Mouse (Mus musculus) spleen, adult 12 weeks (tissue): ENCODE measurements around the gene Galk1.

Experiments used
- DNase-seq: peaks from one replicate; pipeline ENCODE4 v3.0.0; 2022; ENCODE audit warnings: low spot score

Galk1 gene

GRCm38 (mm10) chr11:116010146-116010545 is 2.4 kb downstream of the Galk1 start:
- DNase-seq: no peak

GRCm38 (mm10) chr11:116009661-116010060 is 2.9 kb downstream of the Galk1 start:
- DNase-seq: no peak

DNA sequence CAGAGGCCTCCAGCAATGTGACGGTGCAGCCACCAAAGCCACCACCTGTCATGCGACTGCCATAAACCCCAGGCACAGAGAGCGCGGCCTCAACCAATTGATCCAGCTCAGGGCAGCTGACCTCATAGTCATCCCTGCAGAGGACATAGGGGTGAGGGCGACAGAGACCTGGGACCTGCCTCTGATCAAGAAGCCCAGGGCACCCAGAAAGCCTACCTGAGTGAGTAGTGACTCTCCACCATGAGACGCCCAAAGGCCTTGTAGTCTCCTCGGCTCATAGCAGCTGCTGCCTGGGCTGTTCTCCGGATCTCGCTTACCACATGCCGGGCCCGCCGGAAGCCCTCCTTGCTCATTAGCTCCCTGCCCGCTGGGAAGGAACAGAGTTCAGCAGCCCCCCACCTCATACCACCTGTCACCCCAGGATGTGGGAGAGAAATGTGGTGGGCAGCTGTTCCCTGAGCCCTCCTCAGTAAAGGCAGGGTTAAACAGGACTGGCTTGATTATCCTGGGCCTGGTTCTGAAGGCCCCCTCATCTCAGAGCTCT is 3.6 kb downstream of the Galk1 start:
- no peak for DNase-seq

GRCm38 (mm10) chr11:116008411-116008810 is 4.1 kb downstream of the Galk1 start:
- no peak for DNase-seq

- no peak for DNase-seq
Measured at GRCm38 (mm10) chr11:116007095-116007850, 5.2 kb downstream of the Galk1 start.

DNA sequence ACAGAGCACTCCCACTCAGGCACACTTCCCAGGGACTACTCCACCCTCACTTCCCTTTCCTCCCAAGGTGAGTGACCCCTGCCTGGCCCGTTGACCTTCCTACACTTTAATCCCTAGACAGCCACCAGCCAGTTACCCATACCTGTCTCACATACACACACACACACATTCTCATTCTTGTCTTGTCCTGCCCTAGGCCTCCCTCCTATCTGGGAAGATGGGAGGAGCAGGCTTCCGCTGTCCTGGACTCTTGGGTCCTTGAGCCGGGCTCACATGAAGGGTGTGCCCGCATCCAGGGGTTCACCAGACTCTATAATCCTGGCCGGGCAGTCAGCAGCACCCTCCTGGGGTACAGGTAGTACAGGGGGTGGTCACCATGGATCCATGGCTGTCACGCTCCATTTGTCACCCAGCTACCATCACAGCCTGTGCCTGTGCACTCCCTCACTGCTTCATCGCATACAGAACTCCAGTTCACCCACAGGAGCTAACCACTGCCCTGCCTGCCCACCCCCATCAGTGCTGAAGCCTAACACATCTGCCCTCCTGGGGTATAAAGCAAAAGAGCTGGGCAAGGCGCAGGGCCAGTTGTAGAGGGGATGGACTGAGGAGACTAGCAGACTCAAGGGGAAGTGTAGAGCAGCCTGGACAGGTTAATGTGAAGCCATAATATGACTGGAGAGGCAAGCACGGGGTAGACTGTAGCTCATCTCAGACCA is 6.7 kb downstream of the Galk1 start:
- DNase-seq: no peak

GRCm38 (mm10) chr11:116004840-116005700 is 7.4 kb downstream of the Galk1 start:
- DNase-seq: peak; percentile 51

DNA sequence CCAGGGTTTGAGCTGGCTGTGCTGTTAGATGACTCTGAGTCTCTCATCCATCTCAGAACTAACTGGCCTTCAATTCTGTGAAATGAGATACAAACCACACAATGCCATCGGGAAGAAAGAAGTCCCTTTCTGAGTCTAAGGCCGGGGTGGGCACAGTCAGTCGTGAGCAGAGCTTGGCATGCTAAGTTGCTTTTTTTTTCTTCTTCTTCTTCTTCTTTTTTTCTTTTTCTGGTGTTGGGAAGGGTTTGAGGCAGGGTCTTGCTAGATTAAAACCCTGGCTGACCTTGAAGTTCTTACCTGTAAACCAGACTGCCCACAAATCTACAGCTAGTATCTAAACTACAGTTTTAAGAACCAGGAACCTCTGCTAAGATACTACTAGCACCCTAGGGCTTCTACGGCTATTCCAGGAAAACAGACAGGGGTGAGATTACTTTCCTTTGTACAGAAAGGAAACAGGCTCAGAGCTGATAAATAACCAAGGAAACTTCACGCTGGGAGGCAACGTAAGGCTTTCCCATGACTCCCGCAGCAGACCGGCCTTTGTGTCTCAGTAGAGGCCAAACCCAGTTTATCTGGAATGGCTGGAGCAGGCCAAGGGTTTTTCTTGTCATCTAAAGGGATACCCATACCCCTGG is 8.2 kb downstream of the Galk1 start:
- no peak for DNase-seq

DNA sequence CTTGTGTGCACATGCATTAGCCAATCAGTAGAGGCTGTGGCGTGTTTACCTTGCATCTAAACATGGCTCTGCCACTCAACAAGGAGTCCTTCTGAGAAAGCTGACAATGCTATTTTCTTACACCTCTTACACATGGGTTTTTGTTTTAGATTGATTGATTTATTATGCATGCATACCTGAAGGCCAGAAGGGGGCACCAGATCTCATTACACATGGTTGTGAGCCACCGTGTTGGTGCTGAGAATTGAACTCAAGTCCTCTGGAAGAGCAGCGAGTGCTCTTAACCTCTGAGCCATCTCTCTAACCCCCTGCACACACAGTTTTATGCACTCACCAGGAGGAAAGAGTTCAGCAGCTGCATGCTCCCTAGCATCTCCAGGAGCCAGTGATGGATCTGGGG is 9.6 kb downstream of the Galk1 start:
- no peak for DNase-seq

DNA sequence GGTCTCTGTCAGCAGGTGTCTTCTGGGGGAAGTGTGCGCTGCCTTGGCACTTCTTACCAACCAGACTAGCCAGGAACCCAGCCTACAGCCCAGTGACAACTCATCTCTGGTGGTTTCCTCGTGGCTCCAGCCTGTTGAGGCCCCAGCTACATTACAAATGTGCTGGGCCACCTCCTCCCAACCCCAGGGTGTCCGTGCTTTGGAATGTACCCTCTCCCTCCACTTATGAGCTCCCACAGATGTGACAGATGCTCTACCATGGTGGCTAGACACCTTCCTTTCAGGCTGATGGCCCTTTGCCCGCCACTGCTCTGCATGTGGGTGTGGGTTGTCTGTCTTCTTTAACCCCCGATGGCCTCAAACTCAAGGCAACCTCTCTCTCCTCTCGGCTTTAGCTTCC is 10.8 kb downstream of the Galk1 start:
- DNase-seq: no peak

- DNase-seq: no peak
Measured at GRCm38 (mm10) chr11:116000607-116001006, 11.9 kb downstream of the Galk1 start.

GRCm38 (mm10) chr11:115999538-116000143 is 12.9 kb downstream of the Galk1 start:
- peak; percentile 47 for DNase-seq

GRCm38 (mm10) chr11:115999027-115999426 is 13.5 kb downstream of the Galk1 start:
- no peak for DNase-seq

- DNase-seq: no peak
Measured at GRCm38 (mm10) chr11:115997662-115998061, 14.9 kb downstream of the Galk1 start.

DNA sequence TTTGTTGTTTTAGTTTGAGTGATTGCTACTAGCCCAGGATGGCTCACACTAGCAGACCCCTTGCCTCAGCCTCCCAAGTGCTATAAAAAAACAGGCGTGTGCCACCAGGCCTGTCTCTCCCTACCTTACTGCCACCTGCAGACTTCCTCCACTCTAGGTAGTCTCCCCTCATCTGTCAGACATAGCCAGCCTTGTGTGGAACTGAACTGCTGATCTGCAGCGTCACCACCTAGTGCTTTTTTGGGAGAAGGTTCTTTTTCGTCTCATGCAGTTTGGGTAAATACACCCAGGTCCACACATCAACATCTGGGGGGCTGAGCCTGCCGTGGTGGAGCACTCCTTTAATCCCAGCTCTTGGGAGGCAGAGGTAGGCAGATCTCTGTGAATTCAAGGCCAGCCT is 15.5 kb downstream of the Galk1 start:
- no peak for DNase-seq

GRCm38 (mm10) chr11:115995256-115995655 is 17.3 kb downstream of the Galk1 start:
- DNase-seq: no peak

DNA sequence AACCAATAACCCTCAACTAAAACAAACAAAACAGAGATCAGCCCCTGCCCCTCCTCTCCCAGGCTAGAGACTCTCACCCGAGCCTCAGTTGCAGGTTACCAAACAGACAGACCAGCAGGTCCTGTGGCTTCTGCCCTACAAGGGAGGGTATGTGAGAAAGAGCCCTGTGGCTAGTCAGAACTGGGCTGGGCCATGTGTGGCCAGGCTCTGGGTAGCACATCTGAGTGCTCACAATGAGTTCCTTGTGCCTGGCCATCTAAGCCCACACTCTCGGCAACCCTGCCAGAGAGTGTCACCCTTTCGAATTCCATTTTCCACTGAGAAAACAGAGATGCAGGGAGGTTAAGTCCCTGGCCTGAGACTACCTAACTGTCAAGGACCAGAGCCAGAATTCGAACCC is 20.4 kb downstream of the Galk1 start:
- no peak for DNase-seq

DNA sequence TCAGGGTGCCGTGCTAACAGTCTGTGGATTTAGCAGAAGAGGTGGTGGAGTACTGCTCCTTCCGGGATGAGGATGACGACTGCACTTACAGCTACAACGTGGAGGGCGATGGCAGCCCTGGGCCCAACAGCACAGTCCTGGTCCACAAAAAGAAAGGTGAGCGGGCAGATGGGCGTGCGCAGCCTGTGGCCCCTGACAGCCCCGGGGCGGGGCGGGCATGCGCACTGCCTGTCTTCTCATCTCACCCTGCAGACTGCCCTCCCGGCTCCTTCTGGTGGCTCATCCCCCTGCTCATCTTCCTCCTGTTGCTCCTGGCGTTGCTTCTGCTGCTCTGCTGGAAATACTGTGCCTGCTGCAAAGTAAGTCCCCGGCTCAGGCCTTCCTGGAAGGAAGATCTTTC is 22.8 kb downstream of the Galk1 start:
- no peak for DNase-seq

DNA sequence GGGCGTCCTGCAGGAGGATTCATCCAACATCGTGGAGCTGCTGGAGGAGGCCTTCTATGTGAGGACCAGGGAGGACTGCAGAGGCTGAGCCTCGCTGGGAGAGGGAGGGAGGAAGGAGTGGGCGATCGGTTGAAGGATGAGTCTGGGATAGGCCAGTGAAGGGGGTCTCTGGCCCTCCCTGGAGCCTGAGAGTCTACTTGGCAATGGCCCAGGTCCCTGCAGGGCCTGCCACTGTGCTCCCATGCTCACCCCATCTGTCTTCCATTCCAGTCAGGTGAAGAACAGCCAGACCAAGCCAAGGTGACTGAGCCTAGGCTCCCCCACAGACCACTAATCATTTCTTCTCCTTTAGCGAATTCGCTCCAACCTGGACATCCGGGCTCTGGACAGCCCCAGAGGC is 29.2 kb downstream of the Galk1 start:
- no peak for DNase-seq

GRCm38 (mm10) chr11:115982472-115982871 is 30.0 kb downstream of the Galk1 start:
- no peak for DNase-seq

DNA sequence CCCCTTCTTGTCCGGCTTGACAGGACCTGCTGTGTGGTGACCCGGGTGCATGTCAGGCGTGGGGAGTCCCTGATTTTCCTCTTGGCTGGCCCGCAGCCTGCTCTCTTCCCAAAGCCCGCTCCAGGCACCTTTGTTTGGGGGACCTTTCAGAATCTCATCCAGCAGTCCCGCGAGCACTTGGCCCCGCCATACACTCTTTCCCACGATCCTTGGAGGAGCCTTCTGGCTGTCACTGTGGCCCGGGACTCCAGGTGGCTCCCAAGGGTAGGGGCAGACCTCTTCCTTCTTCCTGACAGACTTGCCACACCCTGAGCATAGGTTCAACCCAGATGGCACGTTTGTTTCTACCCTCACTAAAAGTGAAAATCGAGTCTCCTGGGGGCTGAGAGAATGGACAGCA is 37.0 kb downstream of the Galk1 start:
- no peak for DNase-seq

- DNase-seq: no peak
Measured at GRCm38 (mm10) chr11:115975083-115975420, 37.5 kb downstream of the Galk1 start.
